ENCODE assay signal across 8 mouse cellular contexts in the genomic region with DNA sequence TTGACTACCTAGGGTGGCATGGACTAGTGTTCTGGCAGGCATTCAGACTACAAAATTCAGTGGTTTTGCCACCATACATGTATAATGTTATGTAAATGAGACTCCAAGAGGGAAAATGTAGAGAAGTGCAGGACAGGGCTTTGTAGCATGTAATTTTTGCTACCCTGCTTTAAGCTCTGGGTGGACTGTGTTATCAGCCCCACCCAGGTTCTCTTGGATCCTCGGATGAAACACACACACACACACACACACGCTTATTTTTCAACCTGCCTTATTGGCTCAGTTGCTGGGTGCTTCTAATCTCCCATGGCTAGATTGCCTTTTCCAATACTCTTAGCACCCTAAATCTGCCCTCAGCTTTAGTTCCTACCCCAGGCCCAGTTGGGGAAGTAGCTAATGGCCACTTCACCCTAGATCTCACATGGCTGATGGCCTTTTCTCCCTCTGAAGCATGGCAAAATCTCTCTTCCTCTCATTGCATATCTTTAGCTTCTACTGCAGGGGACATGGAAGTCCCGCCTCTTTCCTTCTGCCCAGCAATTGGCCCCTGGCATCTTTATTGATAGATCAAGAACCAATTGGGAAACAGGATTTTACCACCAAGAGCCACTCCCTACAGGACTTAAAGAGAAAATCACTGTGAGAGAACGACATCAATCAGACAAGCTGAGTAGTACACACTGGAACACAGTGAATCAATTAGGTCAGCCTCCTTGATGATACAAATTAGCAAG. TPM values are rescaled to one million over a fixed set of nuclear protein-coding genes. Genes with fewer than 3 reads are reported as not detected.
DNase-seq lines count a peak whose midpoint lies in the region; ATAC-seq lines count a peak whose summit lies in the region.

No protein-coding gene starts in this region.

- ATAC-seq in CD4-positive, CD25-positive, alpha-beta regulatory T cell, adult 4 months = peak; percentile 99

- no peak overlapping the region for H3K4me3 ChIP-seq in heart, embryonic 10.5 days

- no peaks in the 10 kb centered on the region for H3K27me3 ChIP-seq in heart, embryonic 10.5 days (ENCODE audit: insufficient read depth, poor library complexity, severe bottlenecking)

- no peaks in the 10 kb centered on the region for H3K4me1 ChIP-seq in heart, embryonic 10.5 days

- 68% methylated on average over 4 of the region's 4 CpGs for WGBS in heart, embryonic 10.5 days

- peak; percentile 16 to 40 for DNase-seq in heart, adult 9 months (ENCODE audit: low spot score in 2 of 2)
- DNase-seq in heart, embryonic 10.5 days (ENCODE audit: low spot score) = no peak
- DNase-seq in forelimb bud, embryonic 11.5 days (ENCODE audit: low read depth, low spot score) = peak; percentile 1
- DNase-seq in naive thymus-derived CD4-positive, alpha-beta T cell, adult 2 months (ENCODE audit: low read depth) = peak; percentile 86
- DNase-seq in testis, postnatal 10 days (ENCODE audit: low spot score) = no peak
- no peak for DNase-seq in ovary, adult 18-20 months (ENCODE audit: low spot score)
- DNase-seq in cerebellum, postnatal 14 days = no peak

- H3K9me3 ChIP-seq in heart, embryonic 10.5 days = no peaks in the 10 kb centered on the region

- no peaks in the 10 kb centered on the region for H3K36me3 ChIP-seq in heart, embryonic 10.5 days

- H3K27ac ChIP-seq in heart, embryonic 10.5 days = no peak overlapping the region

RNA-seq across cellular contexts. Expression of a gene that starts 28.2 kb away (rescaled TPM):
- 1.6 and 3.7 TPM in 2 replicates for polyA plus RNA-seq in heart, embryonic 10.5 days (2016; fragmentation: Nextera tagmentation; extraction: Ambion mirVana)
- 10 to 100 TPM; 36.6 to 47.4 TPM for polyA plus RNA-seq in CD4-positive, CD25-positive, alpha-beta regulatory T cell, adult 4 months (2017; shearing (Covaris generic))

Comparison
In these comparisons a context has a peak if more than half of its experiments do, and no peak if none do; other contexts are left out.
1. DNase-seq: peak in heart, adult 9 months (2 of 2), forelimb bud, embryonic 11.5 days (single experiment) and naive thymus-derived CD4-positive, alpha-beta T cell, adult 2 months (single experiment); none in heart, embryonic 10.5 days (single experiment), testis, postnatal 10 days (single experiment), ovary, adult 18-20 months (single experiment) and cerebellum, postnatal 14 days (0 of 2).